Mouse (Mus musculus) CH12.LX (cell line): ENCODE data around the gene Med29. TPM values are rescaled to one million over a fixed set of nuclear protein-coding genes. Genes with fewer than 3 reads are reported as not detected.
A peak's percentile ranks its signal among the peaks of the same experiment; 100 is the strongest.

Experiments used
- DNase-seq: peaks from one replicate; pipeline ENCODE4 v3.0.0-alpha.2; 2013; ENCODE audit errors: extremely low read depth
- H3K27ac ChIP-seq: 2 replicates; pipeline ENCODE4 v1.5.1; 2012; ENCODE audit warnings: low read depth, mild to moderate bottlenecking, control low read depth, moderate library complexity; ENCODE audit not compliant: insufficient read depth
- H3K27me3 ChIP-seq: replicated peaks from 2 replicates; pipeline ENCODE3; 2012; ENCODE audit warnings: inconsistent platforms
- H3K36me3 ChIP-seq, 2 experiments: replicated peaks in 1 of 2; 2 replicates each; pipeline versions ENCODE3 to v1.6.1; 2012; ENCODE audit warnings: inconsistent platforms in 1 of 2, low read length in 1 of 2, mild to moderate bottlenecking in 1 of 2, mixed read lengths in 1 of 2, moderate library complexity in 1 of 2; ENCODE audit not compliant: control insufficient read depth in 1 of 2, insufficient read depth in 1 of 2
- H3K4me1 ChIP-seq, 2 experiments: 2 replicates each; pipeline ENCODE4 v1.6.1; 2012; ENCODE audit warnings: inconsistent platforms in 1 of 2, moderate library complexity in 1 of 2; ENCODE audit not compliant: insufficient read depth in 2 of 2, control insufficient read depth in 1 of 2
- H3K4me2 ChIP-seq: 2 replicates; pipeline ENCODE4 v1.6.1; 2012; ENCODE audit warnings: low read depth, mild to moderate bottlenecking, control low read depth; ENCODE audit not compliant: poor library complexity, insufficient read depth, severe bottlenecking
- H3K4me3 ChIP-seq, 3 experiments: fragments of 150-350 bp in 1 of 3; sonication (generic) in 1 of 3; replicated peaks in 1 of 3; 2 replicates each; pipeline versions ENCODE3 to v1.5.1; 2011 to 2012; ENCODE audit warnings: low read depth in 2 of 3, low read length in 2 of 3, mild to moderate bottlenecking in 2 of 3, moderate library complexity in 2 of 3, control low read depth in 1 of 3, improper control_type of control experiment in 1 of 3, inconsistent platforms in 1 of 3, mixed read lengths in 1 of 3; ENCODE audit not compliant: poor library complexity in 1 of 3
- H3K79me2 ChIP-seq: replicated peaks from 2 replicates; pipeline ENCODE4 v1.6.1; 2012; ENCODE audit warnings: mild to moderate bottlenecking, moderate library complexity; ENCODE audit not compliant: control insufficient read depth, poor library complexity, insufficient read depth, severe bottlenecking; ENCODE audit errors: extremely low read depth
- H3K9ac ChIP-seq: 2 replicates; pipeline ENCODE4 v1.6.1; 2012; ENCODE audit warnings: low read depth, mild to moderate bottlenecking, control low read depth, moderate library complexity; ENCODE audit not compliant: insufficient read depth
- H3K9me3 ChIP-seq: replicated peaks from 2 replicates; pipeline ENCODE3; 2012; ENCODE audit warnings: low read length, inconsistent platforms, mixed read lengths
- BHLHE40 ChIP-seq: IDR thresholded peaks from 2 replicates; pipeline ENCODE4 v1.6.1; 2011; ENCODE audit warnings: mild to moderate bottlenecking, low read depth, low read length, improper control_type of control experiment
- CHD1 ChIP-seq: IDR thresholded peaks from 2 replicates; pipeline ENCODE4 v1.6.1; 2012; ENCODE audit warnings: low read depth, low read length, improper control_type of control experiment, inconsistent platforms
- CHD2 ChIP-seq: IDR thresholded peaks from 2 replicates; pipeline ENCODE4 v1.6.1; 2011; ENCODE audit warnings: low read length, improper control_type of control experiment
- CTCF ChIP-seq, 2 experiments: IDR thresholded peaks in 1 of 2; conservative IDR thresholded peaks in 1 of 2; 2 replicates each; pipeline ENCODE4 v1.5.1; 2011 to 2012; ENCODE audit warnings: low read depth in 2 of 2, low read length in 2 of 2, improper control_type of control experiment in 1 of 2, inconsistent platforms in 1 of 2, mild to moderate bottlenecking in 1 of 2, moderate library complexity in 1 of 2
- E2F4 ChIP-seq: IDR thresholded peaks from 2 replicates; pipeline ENCODE4 v1.6.1; 2011; ENCODE audit warnings: low read depth, low read length, improper control_type of control experiment; ENCODE audit not compliant: insufficient replicate concordance
- ELF1 ChIP-seq: IDR thresholded peaks from 2 replicates; pipeline ENCODE4 v1.6.1; 2014; ENCODE audit warnings: low read depth, mild to moderate bottlenecking, inconsistent platforms, low read length, improper control_type of control experiment
- EP300 ChIP-seq: IDR thresholded peaks from 2 replicates; pipeline ENCODE4 v1.6.1; 2011; ENCODE audit warnings: low read length, improper control_type of control experiment
- ETS1 ChIP-seq: conservative IDR thresholded peaks from 2 replicates; pipeline ENCODE4 v1.6.1; 2012; ENCODE audit warnings: low read depth, mild to moderate bottlenecking, inconsistent platforms, low read length, improper control_type of control experiment, moderate library complexity
- GABPA ChIP-seq: IDR thresholded peaks from 2 replicates; pipeline ENCODE4 v1.6.1; 2012; ENCODE audit warnings: low read depth, low read length, improper control_type of control experiment, inconsistent platforms; ENCODE audit not compliant: insufficient replicate concordance
- HCFC1 ChIP-seq: IDR thresholded peaks from 2 replicates; pipeline ENCODE4 v1.6.1; 2012; ENCODE audit warnings: low read depth, mild to moderate bottlenecking, inconsistent platforms, low read length, improper control_type of control experiment
- IRF4 ChIP-seq: IDR thresholded peaks from 2 replicates; pipeline ENCODE4 v1.6.1; 2014; ENCODE audit warnings: low read depth, mild to moderate bottlenecking, inconsistent platforms, low read length, improper control_type of control experiment
- JUN ChIP-seq: IDR thresholded peaks from 2 replicates; pipeline ENCODE4 v1.6.1; 2011; ENCODE audit warnings: low read depth, mild to moderate bottlenecking, low read length, improper control_type of control experiment, moderate library complexity; ENCODE audit not compliant: insufficient read depth
- JUND ChIP-seq: conservative IDR thresholded peaks from 2 replicates; pipeline ENCODE4 v1.6.1; 2011; ENCODE audit warnings: low read depth, low read length, improper control_type of control experiment
- KAT2A ChIP-seq: IDR thresholded peaks from 2 replicates; pipeline ENCODE4 v1.6.1; 2012; ENCODE audit warnings: low read length, improper control_type of control experiment, inconsistent platforms; ENCODE audit not compliant: insufficient replicate concordance
- MAFK ChIP-seq: IDR thresholded peaks from 2 replicates; pipeline ENCODE4 v1.6.1; 2011; ENCODE audit warnings: low read length, improper control_type of control experiment; ENCODE audit not compliant: insufficient replicate concordance
- MAX ChIP-seq: IDR thresholded peaks from 2 replicates; pipeline ENCODE4 v1.6.1; 2011; ENCODE audit warnings: low read length, improper control_type of control experiment
- MAZ ChIP-seq: IDR thresholded peaks from 2 replicates; pipeline ENCODE4 v1.6.1; 2012; ENCODE audit warnings: low read depth, mild to moderate bottlenecking, inconsistent platforms, low read length, improper control_type of control experiment, moderate library complexity
- MEF2A ChIP-seq: IDR thresholded peaks from 2 replicates; pipeline ENCODE4 v1.6.1; 2014; ENCODE audit warnings: low read depth, mild to moderate bottlenecking, inconsistent platforms, low read length, improper control_type of control experiment, borderline replicate concordance
- MXI1 ChIP-seq: IDR thresholded peaks from 2 replicates; pipeline ENCODE4 v1.6.1; 2011; ENCODE audit warnings: mild to moderate bottlenecking, low read depth, low read length, improper control_type of control experiment
- MYC ChIP-seq: IDR thresholded peaks from 2 replicates; pipeline ENCODE4 v1.6.1; 2011; ENCODE audit warnings: low read depth, mild to moderate bottlenecking, improper control_type of control experiment, low read length
- NELFE ChIP-seq: IDR thresholded peaks from 2 replicates; pipeline ENCODE4 v1.6.1; 2011; ENCODE audit warnings: low read depth, low read length, improper control_type of control experiment
- NRF1 ChIP-seq: IDR thresholded peaks from 2 replicates; pipeline ENCODE4 v1.6.1; 2014; ENCODE audit warnings: low read depth, mild to moderate bottlenecking, inconsistent platforms, low read length, improper control_type of control experiment, moderate library complexity
- PAX5 ChIP-seq: IDR thresholded peaks from 2 replicates; pipeline ENCODE4 v1.6.1; 2012; ENCODE audit warnings: low read length, inconsistent platforms, mixed read lengths
- POLR2A ChIP-seq: IDR thresholded peaks from 2 replicates; pipeline ENCODE4 v1.6.1; 2011; ENCODE audit warnings: low read depth, mild to moderate bottlenecking, improper control_type of control experiment, low read length
- POLR2AphosphoS2 ChIP-seq: IDR thresholded peaks from 2 replicates; pipeline ENCODE4 v1.6.1; 2011; ENCODE audit warnings: low read depth, low read length, improper control_type of control experiment
- RAD21 ChIP-seq: IDR thresholded peaks from 2 replicates; pipeline ENCODE4 v1.6.1; 2011; ENCODE audit warnings: low read depth, mild to moderate bottlenecking, low read length, improper control_type of control experiment, moderate library complexity
- RCOR1 ChIP-seq: conservative IDR thresholded peaks from 2 replicates; pipeline ENCODE4 v1.6.1; 2012; ENCODE audit warnings: low read depth, mild to moderate bottlenecking, inconsistent platforms, low read length, improper control_type of control experiment
- SIN3A ChIP-seq: IDR thresholded peaks from 2 replicates; pipeline ENCODE4 v1.6.1; 2012; ENCODE audit warnings: low read length, improper control_type of control experiment, inconsistent platforms
- SMC3 ChIP-seq: IDR thresholded peaks from 2 replicates; pipeline ENCODE4 v1.6.1; 2011; ENCODE audit warnings: low read depth, low read length, improper control_type of control experiment
- TBP ChIP-seq: conservative IDR thresholded peaks from 2 replicates; pipeline ENCODE4 v1.6.1; 2011; ENCODE audit warnings: low read depth, low read length, improper control_type of control experiment
- TCF12 ChIP-seq: IDR thresholded peaks from 2 replicates; pipeline ENCODE4 v1.6.1; 2014; ENCODE audit warnings: low read depth, mild to moderate bottlenecking, inconsistent platforms, low read length, improper control_type of control experiment
- UBTF ChIP-seq: IDR thresholded peaks from 2 replicates; pipeline ENCODE4 v1.6.1; 2012; ENCODE audit warnings: low read depth, mild to moderate bottlenecking, inconsistent platforms, low read length, improper control_type of control experiment, moderate library complexity
- USF1 ChIP-seq: IDR thresholded peaks from 2 replicates; pipeline ENCODE4 v1.6.1; 2014; ENCODE audit warnings: low read depth, mild to moderate bottlenecking, inconsistent platforms, low read length, improper control_type of control experiment
- USF2 ChIP-seq: conservative IDR thresholded peaks from 2 replicates; pipeline ENCODE4 v1.6.1; 2011; ENCODE audit warnings: low read depth, low read length, improper control_type of control experiment
- ZC3H11A ChIP-seq: IDR thresholded peaks from 2 replicates; pipeline ENCODE4 v1.6.1; 2012; ENCODE audit warnings: low read depth, mild to moderate bottlenecking, inconsistent platforms, low read length, improper control_type of control experiment
- ZKSCAN1 ChIP-seq: IDR thresholded peaks from 2 replicates; pipeline ENCODE4 v1.6.1; 2012; ENCODE audit warnings: low read depth, inconsistent platforms, low read length, improper control_type of control experiment, borderline replicate concordance
- ZMIZ1 ChIP-seq: IDR thresholded peaks from 2 replicates; pipeline ENCODE4 v1.6.1; 2012; ENCODE audit warnings: low read depth, mild to moderate bottlenecking, inconsistent platforms, low read length, improper control_type of control experiment
- ZNF384 ChIP-seq: IDR thresholded peaks from 2 replicates; pipeline ENCODE4 v1.6.1; 2012; ENCODE audit warnings: low read depth, low read length, improper control_type of control experiment, inconsistent platforms
- dilution Hi-C: fragments of 300-500 bp; cut with MboI; formaldehyde crosslinking; loops from 2 replicates; pipeline ENCODE4 v1.14.3; 2020; ENCODE audit warnings: low sequenced_read_pairs; ENCODE audit not compliant: extremely low pct_unique_long_range_greater_than_20kb, extremely low pct_ligation_motif_present
- in situ Hi-C: fragments of 300-500 bp; cut with MboI; formaldehyde crosslinking; loops from 3 replicates; pipeline ENCODE4 v1.14.3; 2019; ENCODE audit warnings: low sequenced_read_pairs, low pct_ligation_motif_present, low pct_unique_long_range_greater_than_20kb, mixed read lengths
- polyA plus RNA-seq: library from polyadenylated mRNA; unstranded; fragments of >175 nt; gene quantifications from 2 replicates; pipeline ENCODE4 v1.2.1, GENCODE M21; 2012; ENCODE audit warnings: low read depth; ENCODE audit not compliant: insufficient read length
- total RNA-seq, 2 experiments: library from RNA; depleted of rRNA; stranded (reverse); fragments of 300-350 nt in 1 of 2; fragments of >200 nt in 1 of 2; gene quantifications; 2 replicates each; pipeline ENCODE4 v1.2.3; 2012 to 2014

The Med29 gene
- total and polyA plus RNA-seq, 3 experiments = 19.8 to 26.9 (median 23.5) TPM

GRCm38 (mm10) chr7:28436271-28436904, 43.9 kb upstream of the Med29 start:
- peak overlapping the region; percentile 86 for H3K4me2 ChIP-seq
- no peaks in the 10 kb centered on the region for H3K9me3 ChIP-seq
- in situ Hi-C loops = loop anchor here (5.0 kb wide), 1 partner anchor 96 kb away; no protein-coding TSS in a partner anchor
- H3K4me3 ChIP-seq = peak overlapping the region; percentile 55 to 79 (median 76)
- peaks cover 7% of the 10 kb centered on the region for H3K79me2 ChIP-seq
- no peaks in the 10 kb centered on the region for H3K27me3 ChIP-seq
- H3K27ac ChIP-seq = peak overlapping the region; percentile 53
- H3K9ac ChIP-seq = peak overlapping the region; percentile 88
- DNase-seq = peak; percentile 99
- peaks cover 0 to 15% of the 10 kb centered on the region in 2 experiments for H3K36me3 ChIP-seq
- H3K4me1 ChIP-seq = peaks cover 4 to 63% of the 10 kb centered on the region in 2 experiments; a peak in 3 of 4 replicates
- TF ChIP-seq TBP = no peak
- TF ChIP-seq POLR2A = peak; percentile 64; the same call in 1 of the 2 replicates
- no peak for TF ChIP-seq BHLHE40
- TF ChIP-seq RAD21 = peak; percentile 34
- no peak for TF ChIP-seq SIN3A
- no peak for TF ChIP-seq E2F4
- no peak for TF ChIP-seq MAX
- no peak for TF ChIP-seq UBTF
- TF ChIP-seq MYC = no peak
- no peak for TF ChIP-seq PAX5
- no peak for TF ChIP-seq USF1
- no peak for TF ChIP-seq MAFK
- peak; percentile 52 for TF ChIP-seq TCF12
- no peak for TF ChIP-seq JUND
- TF ChIP-seq IRF4 = 0 out of 2 replicates have a peak, but pooled peaks have one; percentile 38
- no peak for TF ChIP-seq ZKSCAN1
- no peak for TF ChIP-seq GABPA
- peak; percentile 65; the same call in 1 of the 2 replicates for TF ChIP-seq ELF1
- TF ChIP-seq RCOR1 = no peak
- 0 out of 2 replicates have a peak, but pooled peaks have one; percentile 39 for TF ChIP-seq KAT2A
- no peak for TF ChIP-seq POLR2AphosphoS2
- TF ChIP-seq ZMIZ1 = 0 out of 2 replicates have a peak, but pooled peaks have one; percentile 64
- TF ChIP-seq USF2 = no peak
- TF ChIP-seq CTCF (conservative IDR thresholded peaks at IDR 0.05 in 1 of 2, IDR thresholded peaks at IDR 0.05 in 1 of 2; ENCODE audit: low read depth in 2 of 2, low read length in 2 of 2) = peak in 1 of 2 experiments; percentile 78; a peak in 2 of 4 replicates
- peak; percentile 64; the same call in 1 of the 2 replicates for TF ChIP-seq MAZ
- TF ChIP-seq ETS1 = no peak
- TF ChIP-seq JUN = no peak
- no peak for TF ChIP-seq NELFE
- TF ChIP-seq SMC3 = peak; percentile 34
- TF ChIP-seq ZC3H11A = no peak
- no peak; the same call in 1 of the 2 replicates for TF ChIP-seq HCFC1
- TF ChIP-seq ZNF384 = no peak
- peak; percentile 93 for TF ChIP-seq CHD2
- peak; percentile 39; the same call in 1 of the 2 replicates for TF ChIP-seq MEF2A
- 0 out of 2 replicates have a peak, but pooled peaks have one; percentile 41 for TF ChIP-seq NRF1
- TF ChIP-seq CHD1 = no peak
- TF ChIP-seq MXI1 = peak; percentile 91
- no peak for TF ChIP-seq EP300
- dilution Hi-C loops = no loop called here
